Mouse (Mus musculus) bone marrow macrophage, adult 2 months (primary cell): ENCODE data around the gene Ubtd2.

Source experiments
- CTCF ChIP-seq: IDR thresholded peaks from 2 replicates; pipeline ENCODE4 v1.5.1; 2012; ENCODE audit warnings: low read depth, mild to moderate bottlenecking, low read length, moderate library complexity
- POLR2A ChIP-seq: IDR thresholded peaks from 2 replicates; pipeline ENCODE4 v1.6.1; 2012; ENCODE audit warnings: mild to moderate bottlenecking, low read depth, low read length, borderline replicate concordance

DNA sequence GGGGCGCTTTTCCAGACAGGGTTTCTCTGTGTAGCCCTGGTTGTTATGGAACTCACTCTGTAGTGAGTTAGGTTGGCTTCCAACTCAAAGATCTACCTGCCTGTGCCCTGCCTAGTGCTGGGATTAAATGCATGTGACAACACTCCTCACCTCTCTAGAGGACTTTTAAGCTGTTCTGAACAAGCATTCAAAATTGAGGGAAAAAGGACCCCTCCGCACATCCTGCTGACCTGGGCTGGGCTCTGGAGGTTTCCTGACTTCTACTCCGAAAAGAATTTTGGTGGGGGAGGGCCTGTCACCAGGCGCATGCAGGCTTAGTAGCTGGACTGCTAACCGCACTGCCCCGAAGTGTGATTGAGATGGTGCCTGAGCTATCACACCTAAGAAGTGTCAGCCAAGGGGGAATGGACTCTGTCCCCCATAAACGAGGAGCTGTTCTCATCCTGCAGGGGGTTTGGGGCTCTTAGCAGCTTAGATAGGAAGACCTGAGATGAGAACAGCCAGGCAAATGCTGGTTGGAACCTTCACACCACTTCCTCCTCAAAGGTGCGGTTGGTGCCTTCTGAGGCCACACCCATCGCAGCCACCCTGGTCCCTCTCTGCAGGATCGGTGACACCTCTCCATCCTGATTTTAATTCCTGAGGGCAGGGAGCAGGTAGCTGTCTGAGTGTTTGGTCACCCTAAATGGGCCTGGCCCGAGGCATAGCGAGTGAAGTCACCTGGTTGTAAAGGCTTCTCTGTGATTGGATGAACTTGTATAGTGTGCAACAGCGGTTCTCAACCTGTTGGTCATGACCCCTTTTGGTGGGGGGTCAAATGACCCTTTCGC is 98.4 kb downstream of the Ubtd2 start:
- TF ChIP-seq POLR2A (no peak), CTCF (no peak)
